ENCODE assay signal across 13 mouse cellular contexts in the genomic region with DNA sequence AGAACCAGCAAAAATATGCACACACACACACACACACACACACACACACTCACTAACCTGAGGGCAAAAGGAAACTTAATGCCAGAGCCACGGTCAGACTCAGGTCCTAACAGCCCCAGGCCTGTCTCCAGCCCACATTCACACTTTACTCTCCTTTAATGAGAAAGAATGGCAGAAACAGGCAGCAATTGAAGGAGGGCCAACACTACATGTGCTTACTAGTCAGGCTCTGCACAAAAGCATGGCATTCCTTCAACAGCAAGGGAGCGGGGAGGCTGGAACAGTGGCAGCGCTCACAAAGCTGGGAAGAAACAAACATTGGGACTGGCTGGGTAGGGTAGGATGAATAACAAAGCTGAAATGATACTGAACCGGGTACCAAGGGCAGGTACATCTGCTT. TPM values are rescaled to one million over a fixed set of nuclear protein-coding genes. Genes with fewer than 3 reads are reported as not detected.
DNase-seq lines count a peak whose midpoint lies in the region; ATAC-seq and TF ChIP-seq lines count a peak whose summit lies in the region.
"Had no signal": no experiment of that assay in that cellular context is flagged by ENCODE, and none has a peak within 500 bp of the region (broad histone marks: within the 10 kb centered on the region; RNA-seq: fewer than 3 reads in every experiment).

No protein-coding gene starts in this region.

- no peaks in the 10 kb centered on the region for H3K9me3 ChIP-seq in forebrain, embryonic 13.5 days (replicated peaks)
- no peaks in the 10 kb centered on the region for H3K9me3 ChIP-seq in forebrain, embryonic 12.5 days
- H3K9me3 ChIP-seq in forebrain, embryonic 16.5 days (ENCODE audit: control insufficient read depth, low read length), result no peaks in the 10 kb centered on the region
- H3K9me3 ChIP-seq: limb, embryonic 10.5 days; neural tube, embryonic 12.5 days had no signal

- no peak overlapping the region for H3K27ac ChIP-seq in forebrain, embryonic 13.5 days
- H3K27ac ChIP-seq in forebrain, embryonic 12.5 days, result no peak overlapping the region
- peak overlapping the region; percentile 82 for H3K27ac ChIP-seq in liver, adult 2 months (replicated peaks; ENCODE audit: insufficient read depth, low read depth, low read length)
- H3K27ac ChIP-seq in forebrain, embryonic 16.5 days (ENCODE audit: low read length), result no peak overlapping the region
- H3K27ac ChIP-seq: macrophage; neural tube, embryonic 12.5 days had no signal

- WGBS in forebrain, embryonic 13.5 days, result 62% methylated on average over 4 of the region's 4 CpGs
- WGBS in forebrain, embryonic 12.5 days, result 88% methylated on average over 4 of the region's 4 CpGs
- WGBS in liver, adult 2 months, result 61% methylated on average over 4 of the region's 4 CpGs
- 45% methylated on average over 4 of the region's 4 CpGs for WGBS in forebrain, embryonic 16.5 days

- ATAC-seq in forebrain, embryonic 13.5 days, result peak; percentile 55; the same call in 1 of the 2 replicates
- no peak for ATAC-seq in forebrain, embryonic 12.5 days (ENCODE audit: low FRiP score)
- peak; percentile 87 for ATAC-seq in forebrain, embryonic 16.5 days
- ATAC-seq: midbrain, embryonic 16.5 days had no signal

- no peak for TF ChIP-seq POLR2A in liver, adult 2 months (IDR thresholded peaks at IDR 0.05; ENCODE audit: extremely low read depth, insufficient read depth, low read length)

- peaks cover 11% of the 10 kb centered on the region for H3K4me1 ChIP-seq in forebrain, embryonic 13.5 days
- peaks cover 15% of the 10 kb centered on the region; the same call in 1 of the 2 replicates for H3K4me1 ChIP-seq in forebrain, embryonic 12.5 days
- peaks cover 35% of the 10 kb centered on the region for H3K4me1 ChIP-seq in liver, adult 2 months (ENCODE audit: control insufficient read depth, insufficient read depth, low read length)
- H3K4me1 ChIP-seq in forebrain, embryonic 16.5 days (replicated peaks; ENCODE audit: control insufficient read depth, insufficient read depth, low read length), result peaks cover 13% of the 10 kb centered on the region
- H3K4me1 ChIP-seq: neural tube, embryonic 12.5 days had no signal

- no peak for TF ChIP-seq CTCF in liver, adult 2 months (IDR thresholded peaks at IDR 0.05; ENCODE audit: low read depth, low read length)

- no peaks in the 10 kb centered on the region for H3K36me3 ChIP-seq in forebrain, embryonic 13.5 days (ENCODE audit: poor library complexity, severe bottlenecking)
- H3K36me3 ChIP-seq in forebrain, embryonic 12.5 days (replicated peaks), result no peaks in the 10 kb centered on the region
- H3K36me3 ChIP-seq in liver, adult 2 months (ENCODE audit: control insufficient read depth, insufficient read depth, low read length), result no peaks in the 10 kb centered on the region
- H3K36me3 ChIP-seq in forebrain, embryonic 16.5 days (ENCODE audit: control insufficient read depth, insufficient read depth), result no peaks in the 10 kb centered on the region
- H3K36me3 ChIP-seq: limb, embryonic 10.5 days; neural tube, embryonic 12.5 days had no signal

- no peaks in the 10 kb centered on the region for H3K27me3 ChIP-seq in forebrain, embryonic 13.5 days
- no peaks in the 10 kb centered on the region for H3K27me3 ChIP-seq in forebrain, embryonic 12.5 days
- H3K27me3 ChIP-seq in liver, adult 2 months (ENCODE audit: control insufficient read depth, insufficient read depth, low read length), result no peaks in the 10 kb centered on the region
- no peaks in the 10 kb centered on the region for H3K27me3 ChIP-seq in forebrain, embryonic 16.5 days (replicated peaks; ENCODE audit: control insufficient read depth, insufficient read depth, low read length)
- H3K27me3 ChIP-seq: neural tube, embryonic 12.5 days had no signal

- no peak overlapping the region for H3K4me2 ChIP-seq in forebrain, embryonic 13.5 days
- H3K4me2 ChIP-seq in forebrain, embryonic 12.5 days, result no peak overlapping the region
- no peak overlapping the region for H3K4me2 ChIP-seq in forebrain, embryonic 16.5 days (ENCODE audit: low read length)
- H3K4me2 ChIP-seq: neural tube, embryonic 12.5 days had no signal

- no peak overlapping the region for H3K4me3 ChIP-seq in forebrain, embryonic 13.5 days
- H3K4me3 ChIP-seq in forebrain, embryonic 12.5 days (replicated peaks), result no peak overlapping the region
- H3K4me3 ChIP-seq in liver, adult 2 months (ENCODE audit: insufficient read depth, low read depth, low read length), result no peak overlapping the region
- H3K4me3 ChIP-seq in forebrain, embryonic 16.5 days (replicated peaks; ENCODE audit: low read length), result no peak overlapping the region
- H3K4me3 ChIP-seq: limb, embryonic 10.5 days; neural tube, embryonic 12.5 days had no signal

- H3K79me2 ChIP-seq in liver, adult 2 months (ENCODE audit: control insufficient read depth, insufficient read depth, low read length), result no peaks in the 10 kb centered on the region

- H3K9ac ChIP-seq in forebrain, embryonic 13.5 days, result no peak overlapping the region
- H3K9ac ChIP-seq in forebrain, embryonic 12.5 days, result no peak overlapping the region
- no peak overlapping the region for H3K9ac ChIP-seq in liver, adult 2 months (ENCODE audit: low read depth, low read length)
- no peak overlapping the region for H3K9ac ChIP-seq in forebrain, embryonic 16.5 days (replicated peaks; ENCODE audit: low read depth, low read length)
- H3K9ac ChIP-seq: neural tube, embryonic 12.5 days had no signal

- DNase-seq in liver, adult 2 months (ENCODE audit: extremely low read depth, low read depth, low spot score), result no peak
- no peak for DNase-seq in liver
- peak; percentile 19 for DNase-seq in 3T3-L1 (ENCODE audit: low read depth, low spot score)
- no peak for DNase-seq in adrenal gland, postnatal 14 days
- no peak for DNase-seq in c-Kit-positive CD71-positive TER-119-positive erythroid progenitor cells, embryonic 14.5 days (ENCODE audit: low spot score)
- DNase-seq: B cell, adult 2 months had no signal

RNA-seq across cellular contexts. Expression of a gene that starts 45.8 kb away (rescaled TPM):
- polyA plus RNA-seq in forebrain, embryonic 13.5 days (2015; fragmentation: Nextera tagmentation; extraction: Ambion mirVana), result 48.0 and 51.2 TPM in 2 replicates
- polyA plus RNA-seq in forebrain, embryonic 12.5 days (2016; fragmentation: Nextera tagmentation; extraction: Ambion mirVana), result 61.3 and 64.6 TPM in 2 replicates
- total RNA-seq in liver, adult 2 months (2014; rRNA removed), result 57.6 and 116 TPM in 2 replicates
- polyA plus RNA-seq in liver, adult 2 months (2012; rRNA removed), result 236 and 311 TPM in 2 replicates
- polyA plus RNA-seq in forebrain, embryonic 16.5 days (2015; fragmentation: Nextera tagmentation; extraction: Ambion mirVana), result 51.2 TPM in 2 replicates
- total RNA-seq in adrenal gland, postnatal 14 days (2021), result 60.8 and 92.3 TPM in 2 replicates
